Mouse (Mus musculus) thymus, adult 2 months (tissue): ENCODE results near the gene Slc40a1.

ENCODE experiments used
- CTCF ChIP-seq: fragments of 200-500 bp; IDR thresholded peaks from 2 replicates; pipeline ENCODE4 v1.5.1; 2012; ENCODE audit warnings: mild to moderate bottlenecking, control low read depth, low read length, moderate library complexity, borderline replicate concordance; ENCODE audit not compliant: control insufficient read depth, poor library complexity, insufficient read depth; ENCODE audit errors: extremely low read depth
- POLR2A ChIP-seq: fragments of 200-500 bp; IDR thresholded peaks from 2 replicates; pipeline ENCODE4 v1.6.1; 2012; ENCODE audit warnings: mild to moderate bottlenecking, low read length, control low read depth, moderate library complexity; ENCODE audit not compliant: control insufficient read depth, poor library complexity, insufficient read depth; ENCODE audit errors: extremely low read depth

GRCm38 (mm10) chr1:45923306-45923705 lies 3.0 kb downstream of the Slc40a1 start:
- TF ChIP-seq POLR2A: no peak
- no peak for TF ChIP-seq CTCF
